Mouse (Mus musculus) adrenal gland, adult 18-20 months (tissue): ENCODE data around the gene Ticam1. TPM values are rescaled to one million over a fixed set of nuclear protein-coding genes. Genes with fewer than 3 reads are reported as not detected.
"Not testable (repeated sequence)": the region's sequence is repeated elsewhere in the genome, so short reads cannot be mapped to it uniquely, and the experiment has no call there.

ENCODE experiments used
- DNase-seq, 2 experiments: peaks; one replicate each; pipeline ENCODE4 v3.0.0; 2021 to 2022; ENCODE audit warnings: low spot score in 2 of 2
- total RNA-seq, 2 experiments: library from RNA; stranded (reverse); gene quantifications; 1 replicate in 1 of 2; 2 replicates in 1 of 2; pipeline ENCODE4 v1.2.3; 2021

Gene Ticam1
- total RNA-seq, 2 experiments from 2014 or later: 23.1 to 26.7 TPM

DNA sequence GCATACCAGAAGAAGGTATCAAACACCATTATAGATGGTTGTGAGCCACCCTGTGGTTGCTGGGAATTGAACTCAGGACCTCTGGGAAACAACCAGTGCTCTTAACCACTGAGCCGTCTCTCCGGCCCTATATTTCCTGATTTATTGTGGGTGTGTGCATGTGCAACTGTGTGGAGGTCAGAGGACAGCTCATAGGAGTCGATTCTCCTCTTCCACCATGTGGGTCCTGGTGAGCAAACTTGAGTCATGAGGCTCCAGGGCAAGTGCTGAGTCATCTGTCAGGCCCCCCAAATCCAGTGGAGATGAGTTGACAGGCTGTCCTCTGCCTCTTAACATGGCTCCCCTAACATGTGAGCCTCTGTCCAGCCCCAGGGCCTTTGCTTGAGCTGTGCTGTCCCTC is 10.7 kb downstream of the Ticam1 start:
- no peak for DNase-seq

DNA sequence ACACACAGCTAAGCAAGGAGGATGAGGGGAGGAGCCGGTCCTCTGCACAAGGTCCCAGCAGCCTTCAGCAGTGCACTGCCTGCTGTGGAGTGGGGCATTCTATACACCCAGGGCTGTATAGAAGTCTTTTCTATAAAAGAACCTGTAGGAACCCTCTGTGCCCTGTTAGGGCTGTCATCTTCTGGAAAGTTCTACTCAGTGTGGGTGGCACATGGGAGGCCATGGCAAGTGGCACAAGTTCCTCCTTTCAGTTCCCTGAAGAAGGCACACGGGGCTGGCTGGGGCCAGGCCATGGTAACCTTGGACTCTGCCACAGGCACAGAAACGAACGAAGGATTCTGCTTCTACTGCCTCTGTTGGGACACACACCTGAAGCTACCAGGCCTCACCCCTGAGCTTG is 11.6 kb downstream of the Ticam1 start:
- DNase-seq: no peak

- DNase-seq: peak; percentile 69 to 74
Observed at GRCm38 (mm10) chr17:56264020-56264419, 12.6 kb downstream of the Ticam1 start.

DNA sequence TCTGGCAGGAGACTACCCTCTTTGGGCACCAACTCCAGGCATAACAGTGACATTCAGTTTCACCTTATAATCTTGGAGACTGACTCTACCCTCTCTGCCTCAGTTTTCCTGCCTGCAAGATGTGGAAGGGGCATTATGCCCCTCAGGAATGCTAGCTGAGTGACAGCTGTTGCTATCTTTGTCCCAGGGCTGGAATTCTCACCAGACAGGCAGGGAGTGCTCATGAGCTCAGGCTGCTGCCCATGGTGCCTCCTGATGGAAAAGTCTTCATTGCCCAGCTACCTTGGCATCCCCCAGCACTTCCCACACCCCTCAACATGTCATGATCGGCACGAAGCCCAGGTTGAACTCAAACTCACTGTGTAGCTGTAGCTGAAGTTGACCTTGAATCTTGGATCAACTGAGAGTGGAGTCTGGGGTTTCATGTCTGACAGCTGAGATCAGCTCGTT is 13.9 kb downstream of the Ticam1 start:
- DNase-seq: no peak

DNA sequence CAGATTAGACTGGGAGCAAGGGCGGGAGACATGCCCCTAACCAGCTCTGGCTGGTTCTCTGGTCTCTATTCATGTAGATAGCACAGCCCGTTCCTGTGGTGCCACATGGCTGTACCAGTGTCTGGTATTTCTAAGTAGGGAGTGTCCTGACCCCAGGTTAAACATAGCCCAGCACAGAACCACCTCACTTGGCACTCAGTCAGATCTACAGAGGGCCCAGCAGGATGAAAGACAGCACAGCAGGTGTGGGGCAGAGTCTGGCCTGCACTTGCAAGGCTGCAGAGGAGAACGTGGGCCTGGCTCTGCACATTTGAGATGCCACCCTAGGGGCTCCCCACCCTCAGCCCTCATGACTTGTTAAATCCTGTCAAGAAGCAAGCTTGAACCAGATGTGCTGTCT is 15.4 kb downstream of the Ticam1 start:
- DNase-seq: no peak

DNA sequence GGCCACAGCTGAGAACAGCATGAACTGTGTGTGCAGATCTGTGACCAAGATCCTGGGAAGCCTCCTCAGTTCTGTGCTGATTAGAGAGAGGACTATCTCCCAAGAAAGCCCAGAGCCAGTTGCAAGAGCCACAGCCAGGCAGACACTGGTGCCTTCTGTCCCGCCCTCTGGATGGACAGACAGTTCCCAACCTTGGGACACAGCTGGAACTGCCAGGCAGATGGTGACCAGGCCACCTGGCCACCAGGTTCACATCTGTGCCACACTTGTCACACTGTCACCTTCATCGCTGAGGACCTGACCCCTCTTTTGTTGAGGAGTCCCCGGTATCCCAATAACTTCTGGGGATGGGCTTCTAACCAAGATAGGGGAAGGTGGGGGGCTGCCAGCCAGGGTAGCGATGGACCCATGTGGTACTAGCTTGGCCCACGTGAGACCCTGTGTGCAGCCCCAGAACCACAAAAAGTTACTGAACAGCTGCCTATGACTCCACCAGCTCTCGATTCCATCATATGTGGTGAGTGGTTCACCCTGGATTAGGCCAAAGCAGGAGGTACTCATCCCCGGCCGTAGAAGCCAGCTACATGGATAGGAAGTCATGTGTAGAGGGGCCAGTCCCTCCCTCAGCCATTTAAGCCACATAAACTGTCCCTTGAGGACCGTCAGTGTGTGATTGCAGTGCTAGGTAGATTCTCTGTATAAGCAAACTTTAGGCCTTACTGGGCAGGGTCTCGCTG is 17.1 kb downstream of the Ticam1 start:
- no peak for DNase-seq

GRCm38 (mm10) chr17:56258812-56259211 is 17.8 kb downstream of the Ticam1 start:
- not testable (repeated sequence) for DNase-seq

DNA sequence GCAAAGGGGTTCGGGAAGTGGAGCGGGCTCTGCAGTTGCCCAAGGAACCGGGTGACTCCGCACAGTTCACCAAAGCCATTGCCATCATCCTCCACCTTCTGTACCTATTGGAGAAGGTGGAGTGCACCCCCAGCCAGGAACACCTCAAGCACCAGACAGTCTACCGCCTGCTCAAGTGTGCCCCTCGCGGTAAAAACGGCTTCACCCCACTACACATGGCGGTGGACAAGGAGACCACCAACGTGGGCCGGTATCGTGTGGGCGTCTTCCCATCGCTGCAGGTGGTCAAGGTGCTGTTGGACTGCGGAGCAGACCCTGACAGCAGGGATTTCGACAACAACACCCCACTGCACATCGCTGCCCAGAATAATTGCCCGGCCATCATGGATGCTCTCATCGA is 18.3 kb downstream of the Ticam1 start:
- not testable (repeated sequence) for DNase-seq

DNA sequence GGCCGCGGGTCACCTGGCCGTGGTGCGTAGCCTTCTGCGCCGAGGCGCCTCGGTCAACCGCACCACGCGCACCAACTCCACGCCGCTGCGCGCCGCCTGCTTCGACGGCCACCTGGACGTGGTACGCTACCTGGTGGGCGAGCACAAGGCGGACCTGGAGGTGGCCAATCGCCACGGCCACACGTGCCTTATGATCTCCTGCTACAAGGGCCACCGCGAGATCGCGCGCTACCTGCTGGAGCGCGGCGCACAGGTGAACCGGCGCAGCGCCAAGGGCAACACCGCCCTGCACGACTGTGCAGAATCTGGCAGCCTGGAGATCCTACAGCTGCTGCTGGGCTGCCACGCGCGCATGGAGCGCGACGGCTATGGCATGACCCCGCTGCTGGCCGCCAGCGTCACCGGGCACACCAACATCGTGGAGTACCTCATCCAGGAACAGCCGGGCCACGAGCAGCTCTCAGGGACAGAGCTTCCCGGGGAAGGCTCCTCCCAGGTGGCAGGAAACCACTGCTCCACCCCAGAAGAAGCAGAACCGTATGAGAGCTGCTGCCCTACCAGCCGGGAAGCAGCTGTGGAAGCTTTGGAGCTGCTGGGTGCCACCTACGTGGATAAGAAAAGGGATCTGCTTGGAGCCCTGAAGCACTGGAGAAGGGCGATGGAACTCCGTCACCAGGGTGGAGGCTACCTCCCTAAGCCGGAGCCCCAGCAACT is 19.2 kb downstream of the Ticam1 start:
- no peak for DNase-seq

GRCm38 (mm10) chr17:56256239-56256881 is 20.2 kb downstream of the Ticam1 start, which contains the start of gene Fem1a:
Fem1a (plus strand) TSS chr17:56256810.
- peak; percentile 83 to 84 for DNase-seq

GRCm38 (mm10) chr17:56255863-56256238 is 20.7 kb downstream of the Ticam1 start:
- peak; percentile 98 for DNase-seq

- peak in 1 of 2 experiments; percentile 46 for DNase-seq
Observed at GRCm38 (mm10) chr17:56255429-56255828, 21.2 kb downstream of the Ticam1 start.

GRCm38 (mm10) chr17:56254695-56255094 is 21.9 kb downstream of the Ticam1 start:
- no peak for DNase-seq

DNA sequence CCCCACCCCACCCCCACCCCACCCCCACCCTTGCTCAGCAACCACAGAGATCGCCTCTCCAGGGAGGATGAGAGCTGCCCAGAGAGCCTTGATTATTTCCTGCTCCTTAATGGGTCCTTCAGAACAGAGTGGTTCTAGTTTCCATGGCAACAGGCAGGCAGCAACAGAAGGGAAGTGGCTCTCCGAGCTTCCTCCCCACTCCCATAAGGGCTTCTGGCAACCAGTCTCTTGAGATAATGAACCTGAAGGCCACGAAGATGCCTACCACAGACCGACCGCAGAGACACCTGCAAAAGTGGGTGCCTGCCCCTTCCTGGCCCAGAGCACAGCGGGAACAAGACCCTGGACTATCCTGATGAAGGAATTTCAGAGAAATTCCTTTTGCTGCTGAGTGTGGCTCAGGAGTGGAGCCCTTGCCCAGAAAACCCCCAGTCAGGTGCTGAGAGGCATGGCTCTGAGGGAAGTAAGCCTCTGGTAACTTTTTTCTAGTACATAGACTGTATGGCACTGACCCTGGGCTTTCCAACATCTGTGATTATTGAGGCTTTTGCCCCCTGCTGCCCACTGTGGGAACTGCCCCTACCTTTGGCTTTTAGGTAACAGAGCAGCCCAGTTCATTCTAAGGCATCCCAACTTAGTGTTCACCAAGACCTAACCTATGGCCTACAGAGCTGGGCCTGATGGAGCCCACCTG is 25.3 kb downstream of the Ticam1 start:
- DNase-seq: peak; percentile 57 to 71

- DNase-seq: no peak
Observed at GRCm38 (mm10) chr17:56245608-56246007, 31.0 kb downstream of the Ticam1 start.

- DNase-seq: peak; percentile 83 to 91
Observed at GRCm38 (mm10) chr17:56241541-56242401, 34.8 kb downstream of the Ticam1 start.

DNA sequence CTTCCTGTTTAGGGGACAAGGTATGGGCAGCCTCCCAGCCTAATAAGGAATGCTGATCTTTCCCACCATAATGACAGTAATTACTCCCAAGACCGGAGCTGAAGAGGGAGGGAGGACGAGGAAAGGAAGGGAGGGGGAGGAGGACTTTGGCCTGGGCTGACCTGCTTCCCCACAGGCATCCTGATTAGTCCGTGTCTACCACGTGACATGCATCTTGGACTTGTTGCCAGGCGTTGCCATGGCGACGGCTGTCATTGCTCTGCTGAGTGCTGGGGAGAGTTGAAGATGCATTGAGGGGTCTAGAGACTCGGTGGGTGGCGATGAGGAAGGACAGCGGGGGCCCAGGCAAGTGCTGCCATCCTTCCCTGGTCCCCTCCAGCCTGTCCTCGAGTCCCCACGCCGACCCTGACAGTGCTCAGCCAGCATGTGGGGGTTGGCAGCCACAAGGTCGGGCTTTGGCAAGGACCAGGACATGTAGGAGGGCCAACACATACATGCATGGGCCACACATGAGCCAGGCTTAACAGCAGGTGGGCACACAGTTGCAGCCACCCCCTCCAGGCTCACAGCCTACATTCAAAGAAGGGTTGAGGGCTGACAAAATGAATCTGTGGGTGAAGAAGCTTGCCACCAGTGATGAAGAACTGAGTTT is 42.6 kb downstream of the Ticam1 start:
- no peak for DNase-seq

- no peak for DNase-seq
Observed at GRCm38 (mm10) chr17:56233389-56233788, 43.2 kb downstream of the Ticam1 start.

GRCm38 (mm10) chr17:56229943-56230342 is 46.6 kb downstream of the Ticam1 start:
- no peak for DNase-seq

GRCm38 (mm10) chr17:56226566-56226965 is 50.0 kb downstream of the Ticam1 start:
- DNase-seq: no peak
